Comparison of ENCODE assay signal across 7 mouse cellular contexts in genomic region chr10:8762771-8763170, GRCm38 (mm10).
DNase-seq lines count a peak whose midpoint lies in the region; ATAC-seq lines count a peak whose summit lies in the region.

No protein-coding gene starts in this region.

- H3K4me1 ChIP-seq in embryonic facial prominence, embryonic 11.5 days (ENCODE audit: control insufficient read depth, insufficient read depth, low read length) = peaks cover 2% of the 10 kb centered on the region; the same call in 1 of the 2 replicates
- H3K4me1 ChIP-seq in midbrain, embryonic 12.5 days = peaks cover 35% of the 10 kb centered on the region

- intact Hi-C loops in heart, postnatal 10 days (cut with DNase I) = no loop called here

- no peak overlapping the region for H3K27ac ChIP-seq in embryonic facial prominence, embryonic 11.5 days (replicated peaks; ENCODE audit: low read depth, low read length)
- 0 out of 2 replicates have a peak overlapping the region, but pooled peaks have one; percentile 70 for H3K27ac ChIP-seq in midbrain, embryonic 12.5 days (replicated peaks)

- WGBS in embryonic facial prominence, embryonic 11.5 days = 24% methylated on average over 12 of the region's 12 CpGs
- 25% methylated on average over 12 of the region's 12 CpGs for WGBS in midbrain, embryonic 12.5 days

- no peak overlapping the region for H3K4me3 ChIP-seq in embryonic facial prominence, embryonic 11.5 days (ENCODE audit: low read depth, low read length)
- 0 out of 2 replicates have a peak overlapping the region, but pooled peaks have one; percentile 30 for H3K4me3 ChIP-seq in midbrain, embryonic 12.5 days

- peak; percentile 40 for ATAC-seq in embryonic facial prominence, embryonic 11.5 days (replicated peaks; ENCODE audit: insufficient number of reproducible peaks, low FRiP score, low TSS enrichment, low read depth)
- ATAC-seq in midbrain, embryonic 12.5 days (ENCODE audit: low FRiP score, low read depth) = peak; percentile 48

- no peaks in the 10 kb centered on the region for H3K36me3 ChIP-seq in embryonic facial prominence, embryonic 11.5 days (replicated peaks; ENCODE audit: control insufficient read depth, insufficient read depth, low read depth, low read length)
- H3K36me3 ChIP-seq in midbrain, embryonic 12.5 days = no peaks in the 10 kb centered on the region

- H3K4me2 ChIP-seq in embryonic facial prominence, embryonic 11.5 days (ENCODE audit: low read depth, low read length) = peak overlapping the region; percentile 31; the same call in 1 of the 2 replicates
- H3K4me2 ChIP-seq in midbrain, embryonic 12.5 days (replicated peaks) = peak overlapping the region; percentile 53

- no peaks in the 10 kb centered on the region for H3K9me3 ChIP-seq in embryonic facial prominence, embryonic 11.5 days (replicated peaks; ENCODE audit: control insufficient read depth, low read length)
- H3K9me3 ChIP-seq in midbrain, embryonic 12.5 days = no peaks in the 10 kb centered on the region

- no peaks in the 10 kb centered on the region for H3K27me3 ChIP-seq in embryonic facial prominence, embryonic 11.5 days (ENCODE audit: control insufficient read depth, insufficient read depth, low read length)
- peaks cover 6% of the 10 kb centered on the region; the same call in 1 of the 2 replicates for H3K27me3 ChIP-seq in midbrain, embryonic 12.5 days

- peak; percentile 82 for DNase-seq in adipocyte (ENCODE audit: low spot score)
- DNase-seq in embryonic facial prominence, embryonic 11.5 days (ENCODE audit: low spot score) = peak; percentile 48
- DNase-seq in heart, postnatal 10 days = peak; percentile 48 to 50
- DNase-seq in layer of hippocampus, postnatal 14 days (ENCODE audit: low spot score in 2 of 2) = no peak
- no peak for DNase-seq in layer of hippocampus, adult 11-12 months (ENCODE audit: low spot score)
- DNase-seq in kidney, adult 9 months = no peak

- H3K9ac ChIP-seq in embryonic facial prominence, embryonic 11.5 days (replicated peaks; ENCODE audit: low read length) = no peak overlapping the region
- no peak overlapping the region for H3K9ac ChIP-seq in midbrain, embryonic 12.5 days (replicated peaks)

Comparison
In these comparisons a context has a peak if more than half of its experiments do, and no peak if none do; other contexts are left out.
1. DNase-seq: peak in adipocyte (single experiment), embryonic facial prominence, embryonic 11.5 days (single experiment) and heart, postnatal 10 days (2 of 2); none in layer of hippocampus, postnatal 14 days (0 of 2), layer of hippocampus, adult 11-12 months (single experiment) and kidney, adult 9 months (single experiment).